Mouse (Mus musculus) stomach, postnatal 0 days (tissue): Measurements from ENCODE around the gene Fry. TPM values are rescaled to one million over a fixed set of nuclear protein-coding genes. Genes with fewer than 3 reads are reported as not detected.

ENCODE experiments used
- ATAC-seq: fragments of 200-750 bp; cut with Nextera tagmentation; 2 replicates; pipeline ENCODE4 v1.8.0; 2017; ENCODE audit not compliant: low FRiP score, low TSS enrichment
- DNase-seq: peaks from one replicate; pipeline ENCODE4 v3.0.0-alpha.2; 2016; ENCODE audit warnings: low spot score
- H3K27ac ChIP-seq: fragments of 300-500 bp; sonication (generic); replicated peaks from 2 replicates; pipeline ENCODE4 v1.5.1; 2014; ENCODE audit warnings: mild to moderate bottlenecking, control low read depth
- H3K27me3 ChIP-seq: fragments of 300-500 bp; sonication (generic); 2 replicates; pipeline ENCODE4 v1.6.1; 2014; ENCODE audit warnings: low read length; ENCODE audit not compliant: control insufficient read depth, insufficient read depth
- H3K36me3 ChIP-seq: fragments of 300-500 bp; sonication (generic); 2 replicates; pipeline ENCODE4 v1.6.1; 2014; ENCODE audit warnings: low read length, mixed read lengths; ENCODE audit not compliant: control insufficient read depth, insufficient read depth
- H3K4me1 ChIP-seq: fragments of 300-500 bp; sonication (generic); replicated peaks from 2 replicates; pipeline ENCODE4 v1.6.1; 2014; ENCODE audit warnings: antibody characterized with exemption; ENCODE audit not compliant: control insufficient read depth, insufficient read depth
- H3K4me2 ChIP-seq: fragments of 300-500 bp; sonication (generic); replicated peaks from 2 replicates; pipeline ENCODE4 v1.6.1; 2014; ENCODE audit warnings: low read depth, mild to moderate bottlenecking, control low read depth, moderate library complexity
- H3K4me3 ChIP-seq: fragments of 300-500 bp; sonication (generic); 2 replicates; pipeline ENCODE4 v1.5.1; 2014; ENCODE audit warnings: low read depth, low read length, control low read depth
- H3K9ac ChIP-seq: fragments of 300-500 bp; sonication (generic); 2 replicates; pipeline ENCODE4 v1.6.1; 2014; ENCODE audit warnings: mild to moderate bottlenecking, low read length, control low read depth, mixed read lengths
- H3K9me3 ChIP-seq: fragments of 300-500 bp; sonication (generic); 2 replicates; pipeline ENCODE4 v1.6.1; 2016; ENCODE audit warnings: low read length; ENCODE audit not compliant: control insufficient read depth
- CTCF ChIP-seq: IDR thresholded peaks from 2 replicates; pipeline ENCODE4 v1.5.1; 2016; ENCODE audit warnings: antibody characterized with exemption, low read depth, mild to moderate bottlenecking, moderate library complexity
- EP300 ChIP-seq: optimal IDR thresholded peaks from 2 replicates; pipeline ENCODE3; 2016; ENCODE audit warnings: antibody characterized with exemption
- WGBS: fragments of 180-500 bp; shearing (Covaris S2); extraction: QIAGEN DNeasy Blood & Tissue Kit; methylation state at CpG from one replicate; pipeline ENCODE4 v1.1.7; 2014; 5-methylcytosine and 5-hydroxymethylcytosine counted together
- polyA plus RNA-seq: library from polyadenylated mRNA; unstranded; fragments of >200 nt; fragmentation: Nextera tagmentation; extraction: Ambion mirVana; gene quantifications from 2 replicates; pipeline ENCODE4 v1.2.1, GENCODE M21; 2015

Gene Fry
- polyA plus RNA-seq, 1 experiment from 2014 or later: 6.5 TPM

GRCm38 (mm10) chr5:150186121-150186520, 67.7 kb downstream of the Fry start:
- Histone ChIP-seq H3K4me1 (no peaks in the 10 kb centered on the region), H3K9me3 (no peaks in the 10 kb centered on the region), H3K9ac (no peak overlapping the region), H3K27ac (no peak overlapping the region), H3K27me3 (no peaks in the 10 kb centered on the region), H3K36me3 (no peaks in the 10 kb centered on the region), H3K4me3 (no peak overlapping the region), H3K4me2 (no peak overlapping the region)
- no peak for TF ChIP-seq CTCF
- no peak for TF ChIP-seq EP300
- no peak for ATAC-seq
- DNase-seq: no peak
- WGBS: 80% methylated on average over 4 of the region's 4 CpGs

- Histone ChIP-seq H3K9me3 (no peaks in the 10 kb centered on the region), H3K9ac (no peak overlapping the region), H3K36me3 (no peaks in the 10 kb centered on the region), H3K4me1 (no peaks in the 10 kb centered on the region), H3K27me3 (no peaks in the 10 kb centered on the region), H3K4me2 (no peak overlapping the region), H3K27ac (no peak overlapping the region), H3K4me3 (no peak overlapping the region)
- ATAC-seq: no peak
- no peak for DNase-seq
- TF ChIP-seq CTCF (no peak), EP300 (no peak)
- 89% methylated on average over 4 of the region's 4 CpGs for WGBS
These were observed 68.2 kb downstream of the Fry start for GRCm38 (mm10) chr5:150186676-150187075.

GRCm38 (mm10) chr5:150188031-150188430, 69.6 kb downstream of the Fry start:
- H3K36me3 ChIP-seq: no peaks in the 10 kb centered on the region
- H3K27me3 ChIP-seq: no peaks in the 10 kb centered on the region
- DNase-seq (no peak), ATAC-seq (no peak)
- no peaks in the 10 kb centered on the region for H3K4me1 ChIP-seq
- no peak overlapping the region for H3K4me3 ChIP-seq
- TF ChIP-seq CTCF: no peak
- no peak for TF ChIP-seq EP300
- no peak overlapping the region for H3K9ac ChIP-seq
- no peak overlapping the region for H3K27ac ChIP-seq
- no peak overlapping the region for H3K4me2 ChIP-seq
- H3K9me3 ChIP-seq: no peaks in the 10 kb centered on the region
- WGBS: 87% methylated on average over 4 of the region's 4 CpGs

- no peak overlapping the region for H3K4me2 ChIP-seq
- whole genome bisulfite sequencing: 94% methylated on average over 4 of the region's 4 CpGs
- no peaks in the 10 kb centered on the region for H3K27me3 ChIP-seq
- TF ChIP-seq CTCF (no peak), EP300 (no peak)
- no peaks in the 10 kb centered on the region for H3K9me3 ChIP-seq
- no peak for DNase-seq
- H3K4me1 ChIP-seq: no peaks in the 10 kb centered on the region
- H3K36me3 ChIP-seq: no peaks in the 10 kb centered on the region
- H3K27ac ChIP-seq: no peak overlapping the region
- ATAC-seq: no peak
- no peak overlapping the region for H3K9ac ChIP-seq
- no peak overlapping the region for H3K4me3 ChIP-seq
These were observed 72.3 kb downstream of the Fry start for GRCm38 (mm10) chr5:150190454-150191358.

GRCm38 (mm10) chr5:150195514-150196210, 77.2 kb downstream of the Fry start:
- Histone ChIP-seq H3K4me2 (peak overlapping the region; percentile 62), H3K9me3 (no peaks in the 10 kb centered on the region), H3K9ac (peak overlapping the region; percentile 47), H3K27ac (peak overlapping the region; percentile 75), H3K4me3 (peak overlapping the region; percentile 47), H3K36me3 (no peaks in the 10 kb centered on the region), H3K27me3 (no peaks in the 10 kb centered on the region), H3K4me1 (no peaks in the 10 kb centered on the region; the same call in 1 of the 2 replicates)
- DNase-seq: peak; percentile 84
- ATAC-seq: peak; percentile 90
- TF ChIP-seq CTCF: no peak
- no peak for TF ChIP-seq EP300
- WGBS: 5% methylated on average over 22 of the region's 22 CpGs

GRCm38 (mm10) chr5:150196211-150196585, 77.8 kb downstream of the Fry start:
- Histone ChIP-seq H3K4me2 (peak overlapping the region; percentile 62), H3K27ac (peak overlapping the region; percentile 75), H3K4me3 (peak overlapping the region; percentile 47), H3K27me3 (no peaks in the 10 kb centered on the region), H3K9ac (peak overlapping the region; percentile 47), H3K9me3 (no peaks in the 10 kb centered on the region), H3K4me1 (no peaks in the 10 kb centered on the region; the same call in 1 of the 2 replicates), H3K36me3 (no peaks in the 10 kb centered on the region)
- ATAC-seq: peak; percentile 89
- DNase-seq: peak; percentile 78
- 2% methylated on average over 6 of the region's 6 CpGs for WGBS
- TF ChIP-seq EP300: no peak
- 0 out of 2 replicates have a peak, but pooled peaks have one; percentile 3 for TF ChIP-seq CTCF
